Mouse (Mus musculus) thymus, postnatal 0 days (tissue): ENCODE results near the gene Fibp. TPM values are rescaled to one million over a fixed set of nuclear protein-coding genes. Genes with fewer than 3 reads are reported as not detected.

ENCODE experiments used
- DNase-seq: peaks from one replicate; pipeline ENCODE4 v3.0.0-alpha.2; 2015; ENCODE audit warnings: low spot score
- polyA plus RNA-seq: library from polyadenylated mRNA; unstranded; fragments of >200 nt; fragmentation: Nextera tagmentation; extraction: Ambion mirVana; gene quantifications from 2 replicates; pipeline ENCODE4 v1.2.1, GENCODE M21; 2015

Gene Fibp
- polyA plus RNA-seq, 1 experiment from 2014 or later, result 112 TPM

- no peak for DNase-seq
Observed at GRCm38 (mm10) chr19:5431911-5432464, 28.4 kb upstream of the Fibp start.

- DNase-seq, result peak; percentile 72
Observed at GRCm38 (mm10) chr19:5432992-5433852, 27.2 kb upstream of the Fibp start.

- DNase-seq, result no peak
Observed at GRCm38 (mm10) chr19:5433951-5434350, 26.5 kb upstream of the Fibp start.

- no peak for DNase-seq
Observed at GRCm38 (mm10) chr19:5444371-5444908, 16.0 kb upstream of the Fibp start.

GRCm38 (mm10) chr19:5444954-5445353 lies 15.5 kb upstream of the Fibp start:
- no peak for DNase-seq

- DNase-seq, result no peak
Observed at GRCm38 (mm10) chr19:5445747-5446146, 14.7 kb upstream of the Fibp start.

- peak; percentile 76 for DNase-seq
Observed at GRCm38 (mm10) chr19:5447515-5448353, 12.7 kb upstream of the Fibp start, which contains the start of gene Fosl1. TSS of gene Fosl1 (plus strand) at chr19:5447547.

- DNase-seq, result peak; percentile 52
Observed at GRCm38 (mm10) chr19:5448354-5449150, 11.9 kb upstream of the Fibp start.

GRCm38 (mm10) chr19:5449673-5450072 lies 10.7 kb upstream of the Fibp start:
- no peak for DNase-seq

- DNase-seq, result no peak
Observed at GRCm38 (mm10) chr19:5451766-5452165, 8.6 kb upstream of the Fibp start.

GRCm38 (mm10) chr19:5455037-5455436 lies 5.4 kb upstream of the Fibp start:
- DNase-seq, result no peak

GRCm38 (mm10) chr19:5455568-5455967 lies 4.8 kb upstream of the Fibp start:
- no peak for DNase-seq

GRCm38 (mm10) chr19:5456241-5456921 lies 4.0 kb upstream of the Fibp start:
- no peak for DNase-seq

- DNase-seq, result peak; percentile 94
Observed at GRCm38 (mm10) chr19:5456922-5457745, 3.3 kb upstream of the Fibp start.

- no peak for DNase-seq
Observed at GRCm38 (mm10) chr19:5457746-5458442, 2.5 kb upstream of the Fibp start, which contains the start of gene Ccdc85b. TSS of gene Ccdc85b (minus strand) at chr19:5457894.

- DNase-seq, result no peak
Observed at GRCm38 (mm10) chr19:5459019-5459418, 1.4 kb upstream of the Fibp start.

- no peak for DNase-seq
Observed at GRCm38 (mm10) chr19:5459896-5460295, 519 bp upstream of the Fibp start.

GRCm38 (mm10) chr19:5461411-5461810 lies 996 bp downstream of the Fibp start:
- no peak for DNase-seq

- no peak for DNase-seq
Observed at GRCm38 (mm10) chr19:5463212-5463611, 2.8 kb downstream of the Fibp start.
